Mouse (Mus musculus) Muller cell, postnatal 12 days (primary cell): ENCODE results near the gene Ifnar1.
"Not testable (repeated sequence)": the region's sequence is repeated elsewhere in the genome, so short reads cannot be mapped to it uniquely, and the experiment has no call there.

Experiments used
- DNase-seq: peaks from one replicate; pipeline ENCODE4 v3.0.0-alpha.2; 2015; ENCODE audit errors: inconsistent ontology term

Ifnar1 gene

GRCm38 (mm10) chr16:91504701-91505100 is 19.7 kb downstream of the Ifnar1 start:
- no peak for DNase-seq

DNA sequence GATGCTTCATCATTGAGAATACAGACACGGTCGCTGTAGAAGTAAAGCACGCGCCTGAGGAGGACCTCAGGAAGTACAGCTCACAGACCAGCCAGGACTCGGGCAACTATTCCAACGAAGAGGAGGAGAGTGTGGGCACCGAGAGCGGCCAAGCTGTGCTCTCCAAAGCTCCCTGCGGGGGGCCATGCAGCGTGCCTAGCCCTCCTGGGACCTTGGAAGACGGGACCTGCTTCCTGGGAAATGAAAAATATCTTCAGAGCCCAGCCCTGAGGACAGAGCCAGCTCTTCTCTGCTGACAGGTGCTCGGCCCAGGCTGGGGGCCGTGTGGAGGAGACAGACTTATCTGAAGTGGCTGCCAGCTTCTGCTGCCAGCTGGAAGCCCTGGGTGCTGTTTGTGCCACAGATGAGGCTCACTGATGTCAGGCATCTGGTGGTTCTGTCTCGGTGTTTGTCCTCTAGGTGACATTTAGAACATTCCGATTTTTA is 20.1 kb downstream of the Ifnar1 start:
- no peak for DNase-seq

- no peak for DNase-seq
Observed at GRCm38 (mm10) chr16:91506396-91506795, 21.4 kb downstream of the Ifnar1 start.

DNA sequence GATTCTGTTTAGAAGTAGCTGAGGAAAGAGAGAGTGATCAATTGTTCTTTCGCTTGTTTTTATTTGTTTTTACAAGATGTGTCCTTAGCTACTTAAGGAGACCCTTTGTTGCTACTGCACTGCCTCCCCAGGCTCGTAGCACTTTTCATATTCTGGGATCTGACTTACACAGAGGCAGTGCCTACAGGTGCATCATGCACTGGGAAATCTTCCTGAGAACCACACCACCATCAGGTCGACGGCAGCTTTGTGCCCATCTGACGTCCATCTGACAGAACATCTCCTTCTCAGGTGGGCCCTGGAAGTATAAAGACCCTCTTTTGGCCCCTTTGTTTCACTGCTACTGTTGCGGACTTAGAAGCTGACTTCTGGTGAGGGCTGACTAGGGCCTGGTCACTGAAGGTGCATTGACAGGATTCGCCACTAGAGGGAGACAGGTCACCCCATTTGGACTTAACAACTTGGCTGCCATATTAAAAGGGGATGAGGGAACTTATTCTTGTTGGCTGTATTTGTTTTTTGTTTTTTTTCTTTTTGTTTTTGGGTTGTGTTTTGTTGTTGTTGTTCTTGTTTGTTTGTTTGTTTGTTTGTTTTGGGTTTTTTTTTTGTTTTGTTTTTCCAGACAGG is 27.2 kb downstream of the Ifnar1 start:
- peak; percentile 43 for DNase-seq

GRCm38 (mm10) chr16:91513099-91513498 is 28.1 kb downstream of the Ifnar1 start:
- no peak for DNase-seq

GRCm38 (mm10) chr16:91517020-91517419 is 32.0 kb downstream of the Ifnar1 start:
- DNase-seq: no peak

DNA sequence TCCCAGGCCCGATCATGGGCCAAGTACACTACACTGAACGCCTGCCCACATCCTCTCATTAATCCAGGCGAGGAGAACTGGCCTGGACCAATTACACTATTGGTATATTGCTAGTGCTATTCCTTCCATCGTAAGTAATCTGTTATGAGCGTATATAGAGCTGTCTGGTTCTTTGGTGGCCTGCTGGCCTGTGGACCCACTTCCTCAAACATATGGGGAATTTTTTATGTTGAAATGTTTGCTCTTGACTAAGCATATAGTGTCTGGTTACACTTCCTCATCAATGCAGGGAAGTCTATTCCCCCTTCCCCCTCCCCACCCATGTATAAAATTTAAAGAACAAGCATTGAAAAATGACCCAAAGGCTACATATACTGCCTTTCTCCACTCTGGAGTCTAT is 37.0 kb downstream of the Ifnar1 start:
- DNase-seq: no peak

DNA sequence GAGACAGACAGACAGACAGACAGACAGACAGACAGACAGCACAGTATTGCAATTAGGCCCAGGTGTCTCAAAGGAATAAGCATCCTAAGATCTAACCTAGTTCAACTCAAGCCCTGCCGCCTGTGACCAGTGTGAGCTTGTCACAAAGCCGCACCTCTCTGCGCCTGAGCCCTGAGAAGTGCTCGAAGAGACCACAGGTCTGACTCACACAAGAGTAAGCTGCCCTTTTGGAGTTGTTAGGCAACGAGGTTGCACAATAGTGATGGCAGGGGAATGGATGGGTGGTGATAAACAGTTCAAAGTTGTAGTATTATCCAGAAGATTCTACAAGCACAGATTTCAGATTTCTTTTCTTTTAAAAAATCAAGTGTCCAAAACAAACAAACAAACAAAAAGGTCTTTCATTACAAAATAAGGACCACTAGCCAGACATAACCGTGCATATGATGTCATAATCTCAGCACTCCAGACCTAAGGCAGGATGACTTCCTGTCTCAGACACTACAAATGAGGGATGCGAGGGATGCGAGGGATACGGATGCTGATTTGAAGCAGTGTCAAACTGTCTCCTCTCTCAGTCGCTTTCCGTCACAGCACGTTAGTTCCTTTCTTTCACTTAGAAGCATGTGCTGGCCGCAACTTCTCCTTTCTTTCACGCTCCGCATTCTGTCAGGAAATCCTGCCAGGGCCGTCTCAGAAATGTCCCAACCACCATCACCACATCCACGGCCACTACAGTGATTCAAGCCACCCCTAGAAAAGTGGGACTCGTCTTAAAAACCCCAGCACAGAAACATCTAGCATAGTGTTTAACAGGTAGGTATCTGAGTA is 37.7 kb downstream of the Ifnar1 start:
- peak; percentile 36 for DNase-seq

- DNase-seq: no peak
Observed at GRCm38 (mm10) chr16:91524206-91524605, 39.2 kb downstream of the Ifnar1 start.

- DNase-seq: no peak
Observed at GRCm38 (mm10) chr16:91526274-91526673, 41.2 kb downstream of the Ifnar1 start.

DNA sequence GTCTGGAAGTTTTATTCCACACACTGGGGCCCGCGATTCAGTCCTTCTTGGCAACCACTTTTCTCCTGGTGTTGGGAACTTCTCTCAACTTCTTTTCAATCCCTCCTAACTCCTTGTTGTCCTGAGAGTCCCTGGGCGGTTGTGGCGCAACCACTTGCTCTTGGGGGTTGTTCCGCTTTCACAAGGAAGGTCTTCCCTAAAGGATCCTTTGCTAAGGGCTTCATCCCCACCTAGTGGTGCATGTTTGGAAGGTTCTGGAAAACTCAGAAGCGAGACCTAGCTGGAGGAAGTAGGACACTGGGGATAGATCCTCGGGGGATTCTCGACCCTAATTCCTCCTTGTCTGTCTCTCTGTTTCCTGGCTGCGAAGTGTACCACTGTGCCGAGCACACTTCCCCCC is 42.0 kb downstream of the Ifnar1 start:
- no peak for DNase-seq

- no peak for DNase-seq
Observed at GRCm38 (mm10) chr16:91527500-91527899, 42.5 kb downstream of the Ifnar1 start.

DNA sequence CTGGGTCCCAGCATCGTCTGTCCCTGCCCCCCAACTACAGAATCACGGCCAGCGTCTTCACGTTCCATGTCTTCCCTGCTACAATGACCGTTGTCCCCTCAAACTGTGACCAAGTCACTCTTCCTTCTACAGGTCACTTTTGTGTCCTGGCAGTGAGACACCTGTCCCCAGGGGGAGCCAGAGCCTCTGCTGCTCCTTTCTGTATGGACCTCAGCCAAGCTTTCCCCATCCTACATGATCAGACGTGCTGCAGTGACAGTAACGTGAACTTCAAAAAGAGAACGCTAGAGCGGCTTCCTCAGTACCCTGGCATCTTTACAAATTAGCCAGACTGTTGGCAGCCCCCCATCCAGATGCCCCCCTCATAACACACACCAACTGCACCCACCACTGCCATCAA is 43.5 kb downstream of the Ifnar1 start:
- no peak for DNase-seq

DNA sequence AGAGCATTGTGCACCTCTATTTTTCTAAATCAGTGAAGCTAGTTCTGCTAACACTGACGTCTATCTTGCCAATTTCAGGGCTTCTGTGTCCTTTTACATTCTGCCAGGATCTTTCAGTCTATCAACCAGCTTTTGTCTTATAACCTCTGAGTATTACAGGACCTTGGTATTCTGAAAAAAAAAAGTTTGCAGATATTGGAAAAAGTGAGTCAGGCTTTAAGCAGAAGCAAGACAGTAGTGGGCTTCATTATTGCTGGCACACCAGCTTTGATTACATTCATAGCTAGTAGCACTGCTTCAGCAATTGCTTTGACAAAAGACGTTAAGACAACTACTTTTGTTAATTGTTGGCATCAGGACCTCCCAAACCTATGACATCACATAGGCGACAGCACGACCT is 45.8 kb downstream of the Ifnar1 start:
- DNase-seq: not testable (repeated sequence)

DNA sequence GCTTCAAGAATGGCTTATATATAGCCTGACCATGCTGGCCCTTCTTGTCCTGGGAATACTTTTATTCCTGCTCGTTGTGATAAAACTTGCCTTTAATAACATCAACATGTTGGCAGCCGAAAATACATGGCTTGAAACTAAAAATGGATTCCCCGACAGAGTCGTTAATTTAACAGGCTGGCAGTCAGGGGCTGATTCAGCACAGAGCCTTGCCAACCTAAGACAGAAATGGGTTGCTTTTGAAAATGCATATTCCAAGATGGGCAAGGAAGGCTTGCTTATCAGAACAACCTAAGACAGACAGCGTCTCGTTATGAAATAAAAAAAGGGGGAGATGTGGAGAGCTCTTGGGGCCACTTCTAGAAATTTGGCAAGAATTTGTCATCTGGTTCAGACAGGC is 46.8 kb downstream of the Ifnar1 start:
- no peak for DNase-seq

GRCm38 (mm10) chr16:91532429-91532828 is 47.4 kb downstream of the Ifnar1 start:
- no peak for DNase-seq

GRCm38 (mm10) chr16:91533097-91534001 is 48.3 kb downstream of the Ifnar1 start:
- no peak for DNase-seq

GRCm38 (mm10) chr16:91534477-91534876 is 49.4 kb downstream of the Ifnar1 start:
- DNase-seq: peak; percentile 74

DNA sequence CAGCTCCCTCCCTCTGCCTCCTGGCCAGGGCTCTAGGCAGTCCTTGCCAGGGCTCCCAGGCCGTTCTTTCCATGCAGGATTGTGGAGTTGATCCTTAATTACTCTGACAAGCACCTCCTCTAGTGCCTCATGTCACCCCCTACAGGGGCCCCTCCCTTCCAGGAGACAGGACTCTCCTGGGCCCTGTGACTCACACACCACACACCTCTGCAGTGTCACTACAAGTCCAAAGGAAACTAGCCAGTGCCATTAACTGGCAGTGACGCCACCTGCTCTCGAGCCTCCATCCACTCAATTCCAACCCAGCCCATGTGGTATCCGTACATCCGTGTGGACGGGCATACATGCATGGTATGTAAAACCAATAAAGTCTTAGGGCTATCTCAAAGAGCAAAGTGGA is 49.9 kb downstream of the Ifnar1 start:
- DNase-seq: no peak

DNA sequence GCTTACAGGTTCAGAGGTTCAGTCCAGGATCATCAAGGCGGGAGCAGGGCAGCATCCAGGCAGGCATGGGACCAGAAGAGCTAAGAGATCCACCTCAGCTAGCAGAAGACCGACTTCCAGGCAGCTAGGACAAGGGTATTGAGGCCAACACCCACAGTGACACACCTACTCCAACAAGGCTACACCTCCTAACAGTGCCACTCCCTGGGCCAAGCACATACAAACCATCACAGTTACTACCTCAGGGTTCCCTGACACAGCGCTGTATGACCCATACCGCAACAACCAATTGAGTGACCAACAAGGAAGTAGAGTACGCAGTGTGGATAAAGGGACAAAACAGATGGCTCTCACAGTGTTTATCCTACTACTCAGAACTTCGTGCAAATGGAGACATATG is 51.3 kb downstream of the Ifnar1 start:
- no peak for DNase-seq

- DNase-seq: no peak
Observed at GRCm38 (mm10) chr16:91537065-91537464, 52.0 kb downstream of the Ifnar1 start.

- DNase-seq: no peak
Observed at GRCm38 (mm10) chr16:91538051-91538450, 53.0 kb downstream of the Ifnar1 start.
